Mouse (Mus musculus) olfactory bulb, adult 2 months (tissue): ENCODE data around the gene Myl4.

ENCODE experiments used
- CTCF ChIP-seq: fragments of 200-500 bp; IDR thresholded peaks from 2 replicates; pipeline ENCODE4 v1.5.1; 2012; ENCODE audit warnings: low read depth, mild to moderate bottlenecking, low read length, moderate library complexity; ENCODE audit not compliant: insufficient read depth
- POLR2A ChIP-seq: fragments of 200-500 bp; IDR thresholded peaks from 2 replicates; pipeline ENCODE4 v1.6.1; 2012; ENCODE audit warnings: mild to moderate bottlenecking, low read depth, low read length, moderate library complexity; ENCODE audit not compliant: insufficient read depth

- no peak for TF ChIP-seq CTCF
- TF ChIP-seq POLR2A, result no peak
Observed at GRCm38 (mm10) chr11:104580606-104581005, 30.1 kb downstream of the Myl4 start.
